In genomic region chr11:102774621-102775141, GRCm38 (mm10) we compare ENCODE assay signal across 7 mouse cellular contexts. TPM values are rescaled to one million over a fixed set of nuclear protein-coding genes. Genes with fewer than 3 reads are reported as not detected.
DNase-seq lines count a peak whose midpoint lies in the region; ATAC-seq and TF ChIP-seq lines count a peak whose summit lies in the region.

No protein-coding gene starts in this region.

- H3K9ac ChIP-seq in hindbrain, postnatal 0 days (replicated peaks; ENCODE audit: low read length) = peak overlapping the region; percentile 71

- peak overlapping the region; percentile 51 for H3K4me3 ChIP-seq in hindbrain, postnatal 0 days (ENCODE audit: low read length)
- peak overlapping the region; percentile 63 for H3K4me3 ChIP-seq in small intestine, adult 2 months (ENCODE audit: low read depth, low read length)

- peak overlapping the region; percentile 95 for H3K4me2 ChIP-seq in hindbrain, postnatal 0 days (ENCODE audit: low read depth, low read length)

- peak; percentile 72 for ATAC-seq in common myeloid progenitor, adult 5-6 weeks (replicated peaks; ENCODE audit: low read depth, poor library complexity, severe bottlenecking)
- ATAC-seq in hindbrain, postnatal 0 days = peak; percentile 80
- ATAC-seq in megakaryocyte-erythroid progenitor cell, adult 5-6 weeks (replicated peaks; ENCODE audit: low FRiP score, low TSS enrichment, poor library complexity, severe bottlenecking) = peak; percentile 65

- H3K27me3 ChIP-seq in hindbrain, postnatal 0 days (ENCODE audit: insufficient read depth, low read length) = no peaks in the 10 kb centered on the region
- H3K27me3 ChIP-seq in small intestine, adult 2 months (ENCODE audit: control insufficient read depth, insufficient read depth, low read length) = no peaks in the 10 kb centered on the region

- 1% methylated on average over 25 of the region's 25 CpGs for WGBS in hindbrain, postnatal 0 days
- 4% methylated on average over 25 of the region's 25 CpGs for WGBS in small intestine, adult 2 months

- TF ChIP-seq POLR2A in small intestine, adult 2 months (IDR thresholded peaks at IDR 0.05; ENCODE audit: low read depth, low read length) = 0 out of 2 replicates have a peak, but pooled peaks have one; percentile 13

- 0 out of 2 replicates have a peak, but pooled peaks cover 3% of the 10 kb centered on the region for H3K36me3 ChIP-seq in hindbrain, postnatal 0 days (ENCODE audit: insufficient read depth, low read length)
- no peaks in the 10 kb centered on the region for H3K36me3 ChIP-seq in small intestine, adult 2 months (ENCODE audit: control insufficient read depth, insufficient read depth, low read length)

- peaks cover 15% of the 10 kb centered on the region; the same call in 1 of the 2 replicates for H3K4me1 ChIP-seq in hindbrain, postnatal 0 days (ENCODE audit: insufficient read depth, low read length)
- peaks cover 7% of the 10 kb centered on the region for H3K4me1 ChIP-seq in small intestine, adult 2 months (ENCODE audit: control insufficient read depth, insufficient read depth, insufficient read length, low read length)

- peak overlapping the region; percentile 91 for H3K27ac ChIP-seq in hindbrain, postnatal 0 days
- no peak overlapping the region for H3K27ac ChIP-seq in small intestine, adult 2 months (ENCODE audit: insufficient read depth, low read depth, low read length)

- no peaks in the 10 kb centered on the region for H3K9me3 ChIP-seq in hindbrain, postnatal 0 days (ENCODE audit: low read length)

- TF ChIP-seq CTCF in hindbrain, postnatal 0 days (IDR thresholded peaks at IDR 0.05; ENCODE audit: low read depth) = peak; percentile 65
- TF ChIP-seq CTCF in small intestine, adult 2 months (IDR thresholded peaks at IDR 0.05; ENCODE audit: extremely low read depth, insufficient read length, insufficient replicate concordance, low read depth, low read length) = peak; percentile 6; the same call in 1 of the 2 replicates

- peak; percentile 85 for DNase-seq in adrenal gland, postnatal 25 days
- DNase-seq in gastrocnemius, postnatal 10 days = peak; percentile 71
- DNase-seq in hindbrain, postnatal 0 days (ENCODE audit: low spot score) = peak; percentile 93
- peak; percentile 62 to 86 for DNase-seq in left cerebral cortex, postnatal 25 days (ENCODE audit: low spot score in 2 of 2)

- intact Hi-C loops in left cerebral cortex, postnatal 25 days (cut with DNase I) = loop anchor here (1.0 to 5.0 kb wide), 3 partner anchors 37 to 90 kb away; partner anchors contain the start of gene Gjc1

RNA-seq across cellular contexts. Expression of gene Adam11, which starts 13.4 kb away (rescaled TPM):
- 2.9 and 4.7 TPM in 2 replicates for total RNA-seq in adrenal gland, postnatal 25 days (2021)
- total RNA-seq in common myeloid progenitor, adult 5-6 weeks (2017) = 0.46 and 1.1 TPM in 2 replicates
- total RNA-seq in gastrocnemius, postnatal 10 days (2021) = 1 to 10 TPM; 2.2 to 3.0 TPM
- 33.1 and 34.5 TPM in 2 replicates for total RNA-seq in hindbrain, postnatal 0 days (2014; rRNA removed)
- polyA plus RNA-seq in hindbrain, postnatal 0 days (2015; fragmentation: Nextera tagmentation; extraction: Ambion mirVana) = 17.2 and 17.8 TPM in 2 replicates
- total RNA-seq in left cerebral cortex, postnatal 25 days (2021) = 100 to 1,000 TPM; 118 to 139 TPM
- 0.28 and 3.0 TPM in 2 replicates for total RNA-seq in megakaryocyte-erythroid progenitor cell, adult 5-6 weeks (2014; fragmentation: Nextera tagmentation)
- 0.14 and 0.15 TPM in 2 replicates for total RNA-seq in megakaryocyte-erythroid progenitor cell, adult 5-6 weeks (2017)
- polyA plus RNA-seq in small intestine, adult 2 months (2012; rRNA removed) = 3.1 TPM in 2 replicates

RNA-seq across cellular contexts. Expression of gene Gjc1, which starts 44.8 kb away (rescaled TPM):
- total RNA-seq in adrenal gland, postnatal 25 days (2021) = 20.0 and 22.7 TPM in 2 replicates
- total RNA-seq in common myeloid progenitor, adult 5-6 weeks (2017) = not detected in 2 replicates
- total RNA-seq in gastrocnemius, postnatal 10 days (2021) = 10 to 100 TPM; 23.7 to 27.6 TPM
- total RNA-seq in hindbrain, postnatal 0 days (2014; rRNA removed) = 13.2 and 18.0 TPM in 2 replicates
- 21.3 and 24.1 TPM in 2 replicates for polyA plus RNA-seq in hindbrain, postnatal 0 days (2015; fragmentation: Nextera tagmentation; extraction: Ambion mirVana)
- 1 to 10 TPM; 7.3 to 8.0 TPM for total RNA-seq in left cerebral cortex, postnatal 25 days (2021)
- not detected in 2 replicates for total RNA-seq in megakaryocyte-erythroid progenitor cell, adult 5-6 weeks (2014; fragmentation: Nextera tagmentation)
- total RNA-seq in megakaryocyte-erythroid progenitor cell, adult 5-6 weeks (2017) = not detected in 2 replicates
- 0.70 and 1.4 TPM in 2 replicates for polyA plus RNA-seq in small intestine, adult 2 months (2012; rRNA removed)
